Mouse (Mus musculus): Measurements from ENCODE around the gene 2210407C18Rik.

DNA sequence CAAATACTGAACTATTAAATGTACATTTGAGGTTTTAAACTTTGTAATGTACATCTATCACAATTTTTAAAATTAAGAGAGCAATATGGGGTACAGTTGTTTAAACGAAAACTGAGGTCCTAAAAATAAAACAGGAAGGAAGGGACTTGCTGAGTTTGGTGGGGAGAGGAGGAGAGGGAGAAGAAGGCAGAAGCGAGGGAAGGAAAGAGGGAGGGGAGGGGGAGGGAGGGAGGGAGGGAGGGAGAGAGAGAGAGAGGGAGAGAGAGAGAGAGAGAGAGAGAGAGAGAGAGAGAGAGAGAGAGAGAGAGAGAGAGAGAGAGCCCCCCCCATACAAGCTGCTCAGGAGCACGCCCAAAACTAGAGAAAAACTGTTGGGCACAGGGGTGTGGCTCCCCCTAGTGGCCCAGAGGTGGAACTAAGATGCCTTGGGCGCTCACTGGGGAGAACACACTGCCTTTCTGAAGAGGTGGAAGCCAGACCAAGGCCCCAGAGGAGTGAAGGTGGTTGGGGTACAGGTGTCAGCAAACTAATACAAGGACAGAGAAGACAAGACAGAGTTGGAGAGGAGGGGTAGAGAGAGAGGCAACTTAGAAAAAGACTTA lies 20.6 kb upstream of the 2210407C18Rik start:
- TF ChIP-seq CTCF (IDR thresholded peaks at IDR 0.05; ENCODE audit: borderline replicate concordance, control insufficient read depth, extremely low read depth, insufficient read depth, low read length, poor library complexity): peak; percentile 86
- TF ChIP-seq POLR2A (IDR thresholded peaks at IDR 0.05; ENCODE audit: control insufficient read depth, extremely low read depth, insufficient read depth, low read length, poor library complexity): no peak
